Mouse (Mus musculus): ENCODE measurements around the gene Zmiz1. TPM values are rescaled to one million over a fixed set of nuclear protein-coding genes. Genes with fewer than 3 reads are reported as not detected.

Gene Zmiz1
- total RNA-seq, 2 experiments from 2014 or later: 87.7 to 99.3 TPM

DNA sequence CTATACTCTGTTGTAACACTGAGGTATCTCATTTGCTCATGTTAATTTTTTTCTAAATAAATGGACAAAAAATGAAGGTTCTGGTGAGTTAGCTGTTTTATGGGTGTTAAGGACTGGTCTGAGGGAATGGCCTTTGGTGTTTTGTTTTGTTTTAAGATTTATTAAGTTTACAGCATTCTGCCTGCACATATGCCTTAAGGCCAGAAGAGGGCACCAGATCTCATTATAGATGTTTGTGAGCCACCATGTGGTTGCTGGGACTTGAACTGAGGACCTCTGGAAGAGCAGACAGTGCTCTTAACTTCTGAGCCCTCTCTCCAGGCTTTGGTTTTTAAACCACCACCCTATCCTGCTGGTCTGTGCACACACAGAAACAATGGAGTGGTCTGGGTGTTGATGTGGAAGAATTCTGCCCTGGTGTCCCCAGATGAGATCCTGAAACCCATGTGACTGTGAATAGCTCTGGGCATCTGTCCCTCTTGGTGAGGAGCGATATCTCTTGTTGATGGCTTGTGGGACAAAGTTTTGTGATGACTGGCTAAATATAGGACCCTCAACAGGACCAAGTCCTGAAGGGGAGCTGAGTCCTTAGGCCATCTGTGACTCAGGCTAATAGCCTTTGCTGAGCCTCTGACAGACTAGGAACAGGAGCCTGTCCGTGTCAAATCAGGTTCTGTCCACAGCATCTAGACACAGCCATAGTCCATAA lies 207.8 kb downstream of the Zmiz1 start:
- DNase-seq (ENCODE audit: low spot score in 2 of 2): no peak
- no peak overlapping the region for H3K4me3 ChIP-seq
- peak; percentile 76 for TF ChIP-seq CTCF (conservative IDR thresholded peaks at IDR 0.05)

DNA sequence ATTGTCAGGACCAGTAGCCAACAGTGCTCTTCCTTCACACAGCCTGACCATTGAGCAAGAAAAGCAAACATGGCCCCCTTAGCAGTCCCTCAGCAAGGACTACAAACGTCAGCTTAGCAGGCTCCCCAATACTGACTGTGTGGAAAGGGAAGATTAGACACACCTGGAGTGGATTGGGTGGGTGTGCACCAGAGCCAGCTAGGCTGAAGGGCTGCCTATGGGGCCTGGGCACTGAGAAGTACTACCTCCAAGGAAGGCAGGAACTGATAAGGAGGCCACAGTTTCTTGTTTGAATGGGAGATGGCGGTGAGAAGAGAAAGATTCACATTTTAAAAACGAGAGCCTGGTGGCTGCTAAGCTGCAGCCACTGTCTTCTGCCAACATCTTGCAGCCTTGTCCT lies 208.6 kb downstream of the Zmiz1 start:
- TF ChIP-seq CTCF (conservative IDR thresholded peaks at IDR 0.05): no peak
- no peak overlapping the region for H3K4me3 ChIP-seq
- DNase-seq (ENCODE audit: low spot score in 2 of 2): no peak
- no peak overlapping the region for H3K27ac ChIP-seq

More for the DNA sequence above, 207.8 kb downstream of the Zmiz1 start:
- no peak overlapping the region for H3K27ac ChIP-seq

DNA sequence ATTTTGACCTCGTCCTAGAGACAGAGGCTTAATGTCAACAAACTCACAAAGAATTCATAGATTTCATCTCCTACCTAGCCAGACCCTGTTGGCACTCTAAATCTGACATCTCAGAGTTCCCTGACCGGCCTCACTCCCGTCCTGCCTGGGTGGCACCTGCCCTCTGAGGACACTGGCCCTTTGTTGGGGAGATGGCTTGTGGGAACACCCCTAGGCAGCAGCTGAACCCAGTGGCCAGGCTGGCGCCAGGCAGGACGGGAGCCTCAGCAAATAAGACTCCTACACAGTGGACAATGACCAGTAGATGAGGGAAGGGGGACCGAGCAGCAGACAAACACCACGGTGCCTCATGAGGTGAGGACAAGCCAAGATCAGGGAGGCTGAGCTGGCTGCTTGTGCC lies 220.6 kb downstream of the Zmiz1 start:
- no peak for DNase-seq (ENCODE audit: low spot score in 2 of 2)
- H3K4me3 ChIP-seq: no peak overlapping the region
- no peak overlapping the region for H3K27ac ChIP-seq
- no peak for TF ChIP-seq CTCF (conservative IDR thresholded peaks at IDR 0.05)

DNA sequence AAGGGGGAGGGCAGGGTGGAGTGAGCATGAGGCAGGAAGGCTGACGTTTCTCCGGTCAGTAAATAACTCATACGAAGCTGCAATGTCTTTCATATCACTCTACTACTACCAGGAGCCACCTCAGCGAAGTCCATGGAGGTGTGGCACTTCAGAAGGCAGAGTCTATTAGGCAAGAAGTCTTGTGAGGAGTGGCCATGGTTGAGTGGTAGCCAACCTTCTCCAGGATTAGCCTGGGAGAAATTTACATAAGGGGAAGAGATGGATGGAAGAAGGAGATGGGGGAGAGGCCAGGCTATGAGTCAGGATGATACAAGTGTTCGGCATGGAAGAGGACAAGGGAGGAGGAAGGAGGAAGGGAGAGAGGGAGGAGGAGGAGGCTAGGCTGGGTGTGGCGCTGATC lies 223.0 kb downstream of the Zmiz1 start:
- Histone ChIP-seq H3K4me3 (no peak overlapping the region), H3K27ac (no peak overlapping the region)
- TF ChIP-seq CTCF (conservative IDR thresholded peaks at IDR 0.05): no peak
- DNase-seq (ENCODE audit: low spot score in 2 of 2): no peak

DNA sequence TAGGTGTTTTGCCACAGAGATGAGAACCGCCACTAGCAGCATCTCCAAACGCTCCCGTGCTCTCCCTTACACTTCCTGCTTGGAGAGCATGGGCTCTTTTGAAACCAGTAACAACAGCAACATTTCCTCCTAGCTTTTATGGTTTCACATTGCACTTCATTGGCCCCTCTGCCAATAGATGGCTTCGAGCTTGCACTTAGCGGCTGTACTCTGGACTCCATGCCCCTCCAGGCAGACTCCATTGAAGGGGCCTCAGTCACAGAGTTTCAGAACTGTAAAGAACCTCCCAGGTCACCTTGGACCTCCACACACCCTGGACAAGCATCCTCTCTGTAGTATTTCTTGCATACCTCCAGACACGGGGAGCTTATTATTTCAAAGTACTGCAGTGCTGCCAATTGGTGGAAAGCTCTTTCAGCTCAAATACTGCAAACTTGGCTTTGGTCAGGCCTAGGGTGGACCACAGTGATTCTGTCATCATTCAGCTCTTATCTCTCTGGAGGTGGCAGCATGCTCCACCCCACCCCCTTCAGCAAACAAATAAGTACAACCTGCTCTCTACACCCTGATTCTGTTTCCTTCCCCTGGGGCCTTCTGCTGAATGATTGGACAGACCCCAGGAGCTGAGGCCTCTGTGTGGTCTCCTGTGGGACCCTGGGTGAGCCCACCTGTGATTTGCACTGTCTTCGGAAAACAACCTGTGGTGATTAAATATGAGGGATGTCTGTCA lies 227.4 kb downstream of the Zmiz1 start:
- Histone ChIP-seq H3K4me3 (no peak overlapping the region), H3K27ac (no peak overlapping the region)
- DNase-seq (ENCODE audit: low spot score in 2 of 2): no peak
- no peak for TF ChIP-seq CTCF (conservative IDR thresholded peaks at IDR 0.05)

DNA sequence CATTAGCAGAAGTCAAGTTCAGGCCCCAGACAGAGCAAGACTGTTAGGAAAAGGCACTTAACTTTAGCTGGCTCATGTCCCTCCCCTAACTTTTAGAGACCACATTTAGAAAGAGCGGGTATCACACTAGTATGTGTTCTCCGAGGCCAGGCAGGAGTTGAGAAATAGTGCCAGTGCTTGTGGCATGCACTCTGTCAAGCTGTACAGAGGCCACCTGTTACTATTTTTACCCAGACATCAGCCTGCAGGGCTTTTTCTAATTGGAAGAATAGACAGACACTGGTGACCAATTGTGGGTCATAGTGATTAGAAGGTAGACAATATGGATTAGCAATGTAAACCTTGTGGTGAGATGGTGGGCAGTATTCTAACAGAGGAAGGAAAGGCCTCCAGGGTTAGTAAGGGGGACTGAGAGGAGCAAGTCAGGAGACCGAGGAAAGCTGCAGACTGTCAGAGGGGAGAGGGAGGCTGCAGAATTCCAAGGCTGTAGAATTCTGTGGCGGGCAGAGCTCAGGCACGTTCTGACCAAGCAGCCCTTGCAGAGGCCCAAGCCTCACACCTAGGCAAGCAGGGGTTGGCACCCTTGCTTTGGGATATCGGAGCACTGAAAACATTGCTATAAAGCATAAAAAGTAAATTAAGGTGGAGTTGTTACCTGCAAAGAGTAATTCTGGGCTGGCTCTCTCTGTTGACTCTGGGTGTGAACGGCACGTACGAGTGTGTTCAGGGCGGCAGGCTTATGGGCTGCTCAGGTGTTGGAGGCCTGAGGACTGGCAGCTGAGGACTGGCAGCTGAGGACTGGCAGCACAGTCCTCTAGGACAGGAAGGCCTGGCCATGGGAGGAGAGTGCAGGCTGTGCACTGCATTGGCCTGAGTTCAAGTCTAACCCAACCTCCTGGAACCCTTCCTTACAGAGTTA lies 228.3 kb downstream of the Zmiz1 start:
- TF ChIP-seq CTCF (conservative IDR thresholded peaks at IDR 0.05): no peak
- Histone ChIP-seq H3K4me3 (no peak overlapping the region), H3K27ac (no peak overlapping the region)
- no peak for DNase-seq (ENCODE audit: low spot score in 2 of 2)

DNA sequence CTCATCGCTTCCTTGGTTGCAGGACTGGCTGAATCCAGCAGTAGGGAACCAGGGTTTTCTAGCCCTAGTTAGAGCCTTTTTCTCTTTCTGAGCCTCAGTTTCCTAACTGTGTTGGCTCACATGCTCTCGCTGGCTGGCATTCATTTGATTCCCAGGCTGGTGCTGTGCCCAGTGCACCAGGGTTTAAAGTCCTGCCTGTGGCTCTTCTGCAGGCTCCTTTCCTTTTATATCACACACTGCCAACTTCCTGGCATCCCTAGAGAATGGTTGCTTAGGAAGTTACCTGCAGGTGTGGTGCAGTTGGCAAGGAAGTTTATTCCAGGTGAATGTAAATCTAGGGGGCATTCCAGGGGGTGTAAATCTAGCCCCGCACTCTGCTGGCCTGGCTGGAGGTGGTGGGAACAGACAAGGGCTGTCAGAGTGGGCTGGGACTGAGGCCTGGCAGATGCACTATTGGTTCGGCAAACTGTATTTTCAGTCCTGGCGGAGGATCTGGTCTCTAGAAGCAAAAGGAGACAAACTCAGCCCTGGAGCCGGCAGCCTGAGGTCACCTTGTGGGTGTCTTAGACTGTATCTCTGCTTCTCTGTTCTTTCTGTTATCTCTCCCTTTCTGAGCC lies 234.4 kb downstream of the Zmiz1 start:
- Histone ChIP-seq H3K27ac (peak overlapping the region; percentile 71), H3K4me3 (peak overlapping the region; percentile 73)
- DNase-seq (ENCODE audit: low spot score in 2 of 2): no peak
- TF ChIP-seq CTCF (conservative IDR thresholded peaks at IDR 0.05): no peak

DNA sequence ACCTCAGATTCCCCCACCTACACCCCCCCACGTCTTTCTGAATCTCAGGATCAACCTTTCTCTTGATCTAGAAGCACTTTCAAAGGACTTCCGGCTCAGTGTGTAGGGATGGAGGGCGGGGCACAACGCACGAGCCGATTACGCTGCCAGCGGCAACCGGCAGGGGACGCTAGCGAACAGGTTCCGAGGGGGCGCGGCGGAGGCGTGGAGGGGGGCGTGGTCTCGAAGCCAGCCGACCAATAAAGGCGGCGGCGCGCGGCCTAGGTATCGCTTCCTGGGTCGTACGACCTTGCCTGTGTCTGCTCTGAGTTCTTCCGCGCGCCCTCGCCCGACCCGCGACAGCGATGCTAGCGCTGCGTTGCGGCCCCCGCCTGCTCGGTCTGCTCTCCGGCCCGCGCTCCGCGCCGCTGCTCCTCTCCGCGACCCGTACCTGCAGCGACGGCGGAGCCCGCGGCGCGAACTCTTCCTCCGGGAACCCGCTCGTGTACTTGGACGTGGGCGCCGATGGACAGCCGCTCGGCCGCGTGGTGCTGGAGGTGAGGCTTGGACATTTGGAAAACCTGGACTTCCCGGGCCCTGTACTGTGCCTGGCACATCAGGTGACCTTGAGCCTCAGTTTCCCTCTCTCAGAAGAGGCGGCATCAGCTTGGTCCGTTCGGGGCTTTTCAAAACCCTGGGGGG lies 235.0 kb downstream of the Zmiz1 start, which contains the start of gene Ppif:
Gene Ppif, plus strand, starts transcription at position 267 of the 681 bp plus-strand sequence.
- Histone ChIP-seq H3K27ac (peak within 1 kb of the TSS; percentile 91), H3K4me3 (peak within 1 kb of the TSS; percentile 73)
- peak; percentile 94 to 99 for DNase-seq (ENCODE audit: low spot score in 2 of 2)
- peak; percentile 92 for TF ChIP-seq CTCF (conservative IDR thresholded peaks at IDR 0.05)

DNA sequence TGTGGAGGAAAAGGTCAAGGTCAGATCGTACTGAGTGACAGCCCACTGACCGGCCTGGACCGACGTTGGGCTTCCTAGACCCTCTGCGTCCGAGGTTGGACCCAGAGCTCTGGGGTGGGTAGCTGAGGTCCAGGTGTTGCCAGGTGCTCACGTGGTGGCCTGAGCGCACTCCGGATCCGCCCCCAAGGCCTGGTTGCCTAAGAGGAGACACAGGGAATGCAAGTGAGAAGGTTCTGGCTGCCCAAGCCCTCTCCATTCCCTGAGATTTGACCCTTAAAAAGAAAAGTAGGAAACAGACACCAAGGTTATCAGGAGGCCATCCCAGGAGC lies 235.5 kb downstream of the Zmiz1 start:
- TF ChIP-seq CTCF (conservative IDR thresholded peaks at IDR 0.05): no peak
- no peak for DNase-seq (ENCODE audit: low spot score in 2 of 2)
- H3K4me3 ChIP-seq: peak overlapping the region; percentile 73
- H3K27ac ChIP-seq: peak overlapping the region; percentile 91

DNA sequence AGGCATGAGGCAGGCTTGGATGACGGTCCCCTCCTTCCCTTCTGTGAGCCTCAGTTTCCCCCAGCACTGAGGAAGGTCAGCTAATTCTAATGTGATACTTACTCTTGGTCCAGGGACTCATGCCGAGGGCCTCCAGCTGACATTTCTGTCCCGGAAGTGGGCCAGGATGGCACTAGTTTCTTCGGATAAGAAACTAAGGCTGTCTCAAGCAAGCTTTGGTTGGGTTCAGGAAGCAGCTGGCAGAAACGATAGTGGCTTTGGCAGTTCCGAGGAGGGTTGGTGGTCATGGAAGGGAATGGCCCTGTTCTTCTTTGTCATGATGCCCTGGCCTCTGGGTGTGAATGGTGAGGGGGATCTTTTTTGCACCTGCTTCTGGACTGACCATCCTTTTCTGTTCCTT lies 236.1 kb downstream of the Zmiz1 start:
- no peak for TF ChIP-seq CTCF (conservative IDR thresholded peaks at IDR 0.05)
- H3K4me3 ChIP-seq: peak overlapping the region; percentile 73

DNA sequence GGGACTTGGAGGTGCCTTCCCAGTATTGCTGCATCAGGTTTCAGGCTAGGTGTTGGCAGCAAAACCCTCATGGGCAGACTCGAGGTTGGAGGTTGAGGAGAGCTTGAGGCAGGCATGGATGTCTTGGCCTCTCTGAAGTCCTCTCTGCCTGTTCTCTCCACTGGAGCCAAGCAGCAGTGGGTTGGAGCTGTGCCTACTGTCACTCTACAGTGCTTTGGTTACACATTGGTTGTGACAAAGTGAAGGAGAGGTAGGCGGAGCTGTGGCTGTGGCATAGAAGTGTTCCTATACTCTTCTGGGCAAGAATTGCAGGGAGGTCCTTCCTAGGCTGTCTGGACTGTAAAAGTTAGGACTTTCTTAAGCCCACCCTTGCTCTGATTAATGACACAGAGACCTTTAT lies 237.4 kb downstream of the Zmiz1 start:
- no peak for TF ChIP-seq CTCF (conservative IDR thresholded peaks at IDR 0.05)
- no peak for DNase-seq (ENCODE audit: low spot score in 2 of 2)
- H3K4me3 ChIP-seq: no peak overlapping the region
- H3K27ac ChIP-seq: peak overlapping the region; percentile 62; the same call in 1 of the 2 replicates

More for the DNA sequence above, 236.1 kb downstream of the Zmiz1 start:
- peak overlapping the region; percentile 91 for H3K27ac ChIP-seq
- DNase-seq (ENCODE audit: low spot score in 2 of 2): no peak

DNA sequence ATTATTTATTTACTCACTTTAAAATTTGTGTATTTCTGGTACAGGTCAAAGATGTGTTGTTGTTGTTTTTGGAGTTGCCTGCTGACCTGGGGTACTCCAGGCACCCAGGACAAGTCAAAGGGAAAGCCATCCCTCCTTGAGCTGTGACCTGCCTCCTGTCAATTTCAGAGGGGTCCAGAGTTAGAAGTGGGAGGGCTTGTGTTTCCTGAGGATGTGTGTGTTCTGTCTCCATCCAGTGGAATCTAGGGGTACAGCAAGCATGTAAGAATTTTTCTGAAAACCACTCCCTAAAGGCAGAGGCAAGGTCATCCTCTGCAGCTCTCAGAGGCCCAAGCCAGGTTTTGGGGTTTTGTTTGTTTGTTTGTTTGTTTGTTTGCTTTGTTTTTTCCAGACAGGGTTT lies 243.0 kb downstream of the Zmiz1 start:
- Histone ChIP-seq H3K4me3 (no peak overlapping the region), H3K27ac (no peak overlapping the region)
- DNase-seq (ENCODE audit: low spot score in 2 of 2): no peak
- TF ChIP-seq CTCF (conservative IDR thresholded peaks at IDR 0.05): peak; percentile 86

Data from layer of hippocampus, adult 2 months (tissue).